Mouse (Mus musculus) lung, adult 18-20 months (tissue): ENCODE measurements around the gene Lurap1l.

Experiments used
- DNase-seq, 2 experiments: peaks; one replicate each; pipeline ENCODE4 v3.0.0; 2022; ENCODE audit warnings: mixed read lengths in 2 of 2

Gene Lurap1l

DNA sequence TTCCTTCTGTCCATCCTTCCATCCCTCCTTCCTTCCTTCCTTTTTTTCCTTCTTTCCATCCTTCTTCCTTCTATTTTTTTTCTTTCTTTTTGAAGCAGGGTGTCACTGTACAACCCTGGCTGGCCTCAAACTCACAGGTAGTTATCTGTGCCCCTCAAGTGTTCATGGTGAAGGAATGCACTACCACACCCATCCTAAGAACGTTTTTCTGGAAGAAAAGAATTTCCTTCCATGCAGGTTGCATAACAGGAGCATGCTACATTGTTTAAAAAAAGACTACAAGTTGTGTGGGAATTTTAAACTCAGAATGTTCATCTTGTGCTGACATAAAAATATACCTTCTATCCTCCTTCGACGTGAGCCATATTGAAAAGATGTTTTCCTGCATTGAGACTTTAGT, 7.4 kb downstream of the Lurap1l start:
- no peak for DNase-seq

DNA sequence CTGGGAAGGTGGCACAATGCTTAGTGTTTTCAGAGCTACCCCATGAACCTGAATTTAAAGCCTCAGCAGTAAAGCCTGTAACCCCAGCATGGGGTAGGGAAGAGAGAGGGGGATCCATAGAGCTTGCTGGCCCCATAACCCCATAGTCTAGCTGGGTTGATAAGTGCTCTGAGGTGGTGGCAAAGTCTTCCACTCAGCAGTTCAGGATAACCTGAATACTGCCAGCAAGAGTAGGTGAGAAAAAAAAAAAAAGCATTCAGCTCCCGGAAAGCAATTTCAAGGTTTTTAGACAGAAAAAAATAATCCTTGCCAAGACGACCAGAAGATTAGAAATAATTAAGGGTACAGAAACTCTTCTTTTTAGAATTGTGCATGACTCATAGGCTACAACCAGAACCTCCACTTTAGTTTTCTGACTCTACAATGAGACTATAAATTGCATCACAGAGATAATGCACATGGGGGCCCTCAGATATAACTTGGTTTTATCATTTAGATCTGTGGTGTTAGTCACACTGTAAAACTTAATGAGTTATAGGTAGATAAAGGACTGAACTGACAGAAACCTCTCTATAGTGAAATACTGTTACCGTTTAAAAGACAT, 8.2 kb downstream of the Lurap1l start:
- no peak for DNase-seq

DNA sequence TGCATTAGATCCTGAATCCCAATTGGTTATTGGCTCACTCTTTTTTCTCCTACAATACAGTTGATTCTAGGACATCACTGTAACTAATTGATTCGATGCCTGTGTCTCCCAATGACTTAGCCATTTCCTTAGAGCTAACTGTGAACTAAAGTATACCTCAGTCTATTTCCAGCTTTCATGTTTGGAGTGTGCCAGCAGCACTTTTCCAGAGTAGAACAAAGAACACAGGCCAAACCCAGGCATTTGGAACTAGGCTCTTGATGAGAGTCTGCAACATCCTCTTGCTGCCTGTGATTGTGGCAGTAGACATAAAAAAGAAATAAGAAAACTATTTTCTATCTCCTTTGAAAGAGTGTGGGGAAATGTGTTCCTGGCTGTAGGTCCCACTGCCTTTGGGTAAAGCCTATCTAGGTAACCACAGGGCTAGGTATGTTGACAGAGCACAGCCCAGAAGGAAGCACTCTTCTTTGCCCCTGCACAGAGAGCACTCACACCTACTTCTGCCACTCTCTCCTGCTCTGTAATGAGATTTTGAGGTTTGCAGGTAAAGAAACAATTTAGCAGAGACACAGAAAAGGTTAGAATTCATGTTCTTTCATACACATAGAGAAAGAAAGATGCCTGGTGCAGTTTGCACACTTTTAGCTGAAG, 8.9 kb downstream of the Lurap1l start:
- no peak for DNase-seq

DNA sequence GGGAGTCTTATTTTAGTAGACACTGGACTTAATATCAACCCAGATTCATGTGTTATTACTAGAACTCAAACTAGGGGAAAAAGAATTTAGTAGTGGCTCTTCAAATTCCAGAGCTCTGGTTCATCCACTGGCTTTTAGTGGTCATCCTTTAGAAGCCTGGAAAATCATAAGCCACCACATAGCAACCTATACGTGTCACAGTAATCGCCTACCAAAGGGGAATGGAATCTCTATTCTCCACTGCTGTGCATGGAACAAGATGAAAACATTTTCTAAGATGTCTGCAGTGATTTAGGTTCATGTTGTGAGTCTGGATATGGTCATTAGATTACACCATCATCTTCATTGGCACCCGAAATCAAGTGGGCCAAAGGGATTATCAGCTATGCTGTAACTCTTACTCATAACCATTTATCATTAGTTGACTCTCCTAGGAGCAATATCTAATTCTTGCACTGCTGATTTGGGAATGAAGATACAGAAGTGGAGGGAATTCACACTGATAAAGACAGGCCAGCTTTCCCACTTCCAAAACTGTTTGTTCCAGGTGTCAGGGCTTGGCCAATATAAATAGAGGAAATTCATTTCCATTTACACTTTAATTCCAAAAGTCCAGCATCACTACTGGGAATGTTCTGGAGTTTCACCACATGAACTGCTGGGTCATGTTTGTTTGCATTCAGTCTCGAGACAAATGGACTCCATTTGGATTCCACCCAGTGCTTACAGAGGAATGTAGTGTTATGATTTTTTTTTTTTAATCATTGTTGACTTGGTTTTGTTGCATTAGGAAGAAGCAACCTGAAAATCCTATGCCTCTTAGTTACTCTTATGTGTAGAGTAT, 11.4 kb downstream of the Lurap1l start:
- DNase-seq, result no peak

DNA sequence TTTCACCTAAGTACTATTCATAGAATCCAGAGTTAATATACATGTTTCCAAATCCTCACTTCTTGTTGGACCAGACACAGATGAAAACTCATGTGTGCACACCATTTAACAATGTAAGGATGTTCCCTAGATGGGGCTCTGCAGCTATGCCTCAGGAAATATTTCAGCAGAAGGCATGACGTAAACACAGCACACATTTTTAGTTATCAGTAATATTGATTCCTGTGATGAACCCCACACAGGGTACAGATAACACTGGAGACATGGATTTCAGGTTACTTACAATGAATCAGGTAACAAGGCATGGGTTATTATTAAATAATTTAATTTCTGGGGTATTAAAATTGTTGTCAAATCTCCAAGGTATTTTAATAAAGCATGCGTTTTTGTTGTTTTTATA, 12.2 kb downstream of the Lurap1l start:
- no peak for DNase-seq

DNA sequence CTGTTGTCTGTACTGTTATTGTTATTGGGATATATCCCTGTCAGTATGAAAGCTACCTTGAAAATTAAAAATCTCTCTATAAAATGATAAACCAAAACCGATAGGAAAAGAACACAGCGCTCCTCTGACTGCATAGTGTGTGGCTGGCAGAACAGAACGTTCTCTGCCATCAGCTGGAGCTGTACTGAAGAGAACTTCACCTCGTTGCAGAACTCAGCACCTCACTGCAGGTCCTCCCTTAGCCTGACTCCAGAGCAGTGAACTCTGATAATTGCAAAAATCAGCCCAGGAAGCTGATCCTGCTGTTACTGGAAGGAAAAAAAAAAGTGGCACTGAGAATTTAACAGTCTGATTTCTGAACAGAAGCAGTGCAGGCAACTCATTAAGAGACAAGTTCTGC, 14.4 kb downstream of the Lurap1l start:
- no peak for DNase-seq

DNA sequence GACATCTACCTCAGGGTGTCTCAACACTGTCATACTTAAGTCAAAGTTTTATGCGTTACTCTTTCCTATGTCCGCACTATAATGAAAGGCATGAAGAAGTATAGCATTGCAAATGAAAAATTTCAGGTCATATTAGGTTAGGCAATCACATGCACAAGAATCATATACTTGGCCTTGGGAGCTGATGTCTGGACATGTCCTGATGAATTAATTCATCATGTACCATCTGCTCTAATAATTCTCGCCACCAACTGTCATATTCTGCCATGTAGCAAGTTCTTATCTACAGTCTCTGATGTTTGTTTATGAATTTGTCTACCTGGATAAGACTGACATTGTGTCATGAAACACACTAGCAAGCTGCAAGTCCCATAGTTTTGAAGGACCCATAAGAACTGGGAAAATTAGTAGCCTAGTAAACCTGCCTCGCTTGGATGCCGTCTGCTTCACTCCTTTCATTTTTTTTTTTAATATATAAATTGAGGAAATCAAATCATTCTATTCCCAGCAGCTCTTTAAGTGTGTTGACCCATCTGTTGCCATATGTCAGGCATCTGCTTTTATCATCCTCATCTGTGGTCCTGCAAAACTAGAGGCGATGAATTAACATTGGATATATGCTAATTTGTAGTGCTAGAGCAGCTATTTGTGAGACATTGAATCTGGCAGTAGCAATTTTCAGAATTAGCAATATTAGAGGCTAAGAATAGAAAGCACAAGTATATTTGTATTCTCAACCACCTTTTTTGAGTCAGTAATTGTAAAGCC, 15.5 kb downstream of the Lurap1l start:
- DNase-seq, result no peak

DNA sequence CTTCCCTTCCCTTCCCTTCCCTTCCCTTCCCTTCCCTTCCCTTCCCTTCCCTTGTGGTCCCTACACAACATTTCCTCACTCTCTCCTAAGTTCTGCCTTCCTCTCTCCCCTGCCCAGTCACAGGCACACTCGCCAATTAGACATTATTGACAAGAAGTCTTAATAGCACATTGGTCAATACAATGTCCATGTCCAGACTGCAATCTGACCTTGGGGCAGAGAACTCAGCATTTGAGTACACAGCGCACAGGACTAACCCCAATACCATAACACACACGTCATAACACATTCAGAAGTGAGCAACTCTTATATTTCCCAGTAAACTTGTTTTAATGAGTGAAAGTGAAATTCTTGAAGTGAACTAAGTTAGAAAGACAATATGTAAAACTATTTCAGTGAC, 24.3 kb downstream of the Lurap1l start:
- no peak for DNase-seq

DNA sequence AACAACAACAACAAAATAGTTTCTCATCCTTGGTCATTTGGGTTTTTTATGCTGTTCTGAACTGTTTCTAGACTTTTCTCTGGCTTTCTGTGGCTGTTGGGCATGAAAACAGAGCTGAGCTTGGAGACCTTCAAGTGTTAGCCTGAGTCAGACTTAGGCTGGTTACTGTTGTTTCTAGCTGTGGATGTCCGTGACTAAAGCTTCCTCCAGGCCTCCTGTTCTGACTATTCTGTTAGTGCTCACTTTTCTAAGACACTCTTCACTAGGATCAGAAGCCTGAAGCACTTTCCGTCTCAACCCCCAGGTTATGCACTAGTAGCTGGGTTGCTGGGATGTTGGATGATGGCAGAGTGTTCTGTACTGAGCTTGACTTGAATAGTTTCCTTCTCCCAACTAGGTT, 28.7 kb downstream of the Lurap1l start:
- DNase-seq, result no peak

DNA sequence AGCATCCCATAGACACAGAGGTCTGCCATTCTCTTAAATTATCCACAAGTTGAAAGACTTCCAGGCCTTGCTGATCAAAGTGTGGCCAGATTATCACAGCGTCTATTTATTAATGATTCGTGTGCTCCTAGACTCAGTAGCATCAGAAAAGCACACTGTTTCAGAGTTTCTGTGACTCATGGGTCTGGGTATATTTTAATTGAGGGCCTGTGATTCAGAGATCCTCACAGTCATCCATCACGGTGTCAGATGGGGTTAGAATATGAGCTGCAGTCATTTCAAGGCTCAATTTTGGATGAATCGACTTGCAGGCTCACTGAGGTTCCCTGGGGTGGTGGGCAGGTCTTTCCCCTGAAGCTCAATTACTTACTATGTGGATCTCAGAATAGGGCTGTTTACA, 30.5 kb downstream of the Lurap1l start:
- no peak for DNase-seq

DNA sequence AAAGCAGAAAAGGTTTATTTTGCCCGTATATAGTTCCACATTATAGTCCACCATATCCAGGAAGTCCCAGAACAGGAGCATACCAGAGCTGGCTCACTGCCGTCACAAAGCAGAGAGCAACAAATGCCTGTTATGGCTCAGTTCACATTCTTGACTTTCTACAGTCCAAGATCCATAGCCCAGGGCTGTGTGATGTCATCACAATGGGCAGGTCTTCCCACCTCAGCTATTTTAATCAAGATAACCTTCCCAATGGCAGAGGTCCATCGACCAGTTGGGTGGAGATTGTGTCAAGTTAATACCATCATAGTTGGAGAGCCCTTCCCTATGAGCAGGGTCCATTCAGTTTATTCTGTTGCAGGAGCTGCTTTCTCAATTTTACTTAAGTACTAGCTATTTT, 31.5 kb downstream of the Lurap1l start:
- no peak for DNase-seq

DNA sequence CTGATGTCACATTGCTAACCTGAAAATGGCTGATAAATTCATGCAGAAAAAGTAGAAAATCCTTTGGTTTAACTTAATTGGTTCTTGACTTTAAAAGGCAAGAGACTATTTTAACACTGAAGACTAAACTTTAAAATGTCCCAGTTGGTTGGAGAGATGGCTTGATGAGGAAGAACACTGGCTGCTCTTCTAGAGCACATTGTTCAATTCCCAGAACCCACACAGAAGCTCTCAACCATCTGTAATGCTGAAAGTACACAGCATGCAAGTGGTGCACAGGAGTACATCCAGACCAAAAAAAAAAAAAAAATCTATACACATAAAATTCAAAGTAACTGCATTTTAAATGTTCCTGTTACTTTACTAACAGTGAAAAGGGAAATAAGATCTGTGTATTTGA, 34.2 kb downstream of the Lurap1l start:
- no peak for DNase-seq

DNA sequence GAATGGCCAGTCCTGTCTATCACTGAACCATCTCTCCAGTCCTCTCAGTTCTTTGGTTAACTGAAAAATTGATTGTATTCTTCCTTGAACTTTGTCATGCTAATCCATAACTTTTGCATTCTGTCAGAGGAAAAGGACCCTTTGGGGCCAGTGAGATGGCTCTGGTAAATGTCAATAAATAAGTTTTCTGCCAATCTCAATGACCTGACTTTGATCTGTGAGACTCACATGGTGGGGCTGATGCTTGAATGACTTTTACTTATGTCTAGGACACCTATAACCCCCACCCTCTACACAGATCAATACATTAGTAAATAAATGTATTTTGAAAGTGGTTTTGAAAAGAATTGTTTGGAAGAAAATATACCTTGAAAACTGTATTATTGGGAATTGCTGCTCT, 38.7 kb downstream of the Lurap1l start:
- DNase-seq, result no peak

DNA sequence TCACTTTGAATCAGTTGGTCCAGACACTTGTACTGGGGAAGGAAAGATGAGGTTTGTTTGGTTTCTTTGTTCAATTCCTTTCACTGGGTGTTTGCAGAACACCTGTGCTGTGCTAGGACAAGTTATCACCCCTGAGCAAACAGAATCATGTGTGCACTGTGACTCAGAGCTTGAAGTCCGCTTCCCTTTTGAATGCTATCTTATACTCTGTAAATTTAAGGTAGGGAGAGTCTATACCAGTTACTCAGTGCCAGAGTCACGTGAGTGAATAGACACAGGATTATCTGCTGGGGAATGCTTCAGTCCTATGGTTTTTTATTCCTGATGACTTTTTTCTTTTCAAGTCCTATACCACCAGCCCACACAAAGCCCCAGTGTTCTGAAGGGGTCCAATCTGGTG, 39.3 kb downstream of the Lurap1l start:
- peak; percentile 17 to 42 for DNase-seq

DNA sequence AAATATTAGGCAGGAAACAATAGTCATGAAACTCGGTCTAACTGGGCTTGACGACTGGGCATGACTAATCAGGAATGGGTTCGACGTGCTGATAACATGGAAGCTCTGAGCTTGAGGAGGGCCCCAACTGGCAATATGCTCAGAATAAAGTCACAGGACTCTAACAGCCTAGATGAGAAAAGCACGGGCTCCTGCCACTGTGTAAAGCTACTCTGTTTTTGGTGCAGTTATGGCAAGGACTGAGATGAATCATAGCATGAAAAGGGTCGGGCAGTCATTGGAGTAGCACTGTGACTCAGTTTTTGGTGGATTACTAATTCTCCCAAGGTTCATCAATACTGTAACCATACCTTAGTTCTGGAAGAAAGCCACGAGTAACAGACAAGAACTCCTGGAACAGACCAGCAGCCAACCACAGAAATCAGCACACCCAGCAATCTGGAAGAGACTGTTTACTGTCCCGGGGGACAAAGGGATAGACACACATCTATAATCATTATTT, 39.9 kb downstream of the Lurap1l start:
- no peak for DNase-seq

DNA sequence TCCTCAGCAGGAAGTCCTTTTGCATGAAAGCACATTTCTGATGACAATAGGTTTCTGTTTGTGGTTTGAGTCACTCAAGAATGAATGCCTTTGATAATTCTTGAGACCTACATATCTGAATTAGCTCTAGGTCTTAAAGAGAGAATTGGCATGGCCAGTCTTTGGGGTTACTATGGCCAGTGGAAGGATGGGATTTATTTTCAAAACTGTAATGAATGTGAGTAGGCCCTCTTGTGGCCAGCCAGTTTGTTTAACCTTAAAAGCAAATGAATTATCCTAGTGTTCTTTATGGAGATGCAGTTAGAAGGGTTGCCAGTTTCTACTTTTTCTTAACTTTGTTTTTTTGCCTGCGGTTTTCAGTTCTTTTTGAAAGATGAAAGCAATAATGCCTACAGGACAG, 42.2 kb downstream of the Lurap1l start:
- no peak for DNase-seq

DNA sequence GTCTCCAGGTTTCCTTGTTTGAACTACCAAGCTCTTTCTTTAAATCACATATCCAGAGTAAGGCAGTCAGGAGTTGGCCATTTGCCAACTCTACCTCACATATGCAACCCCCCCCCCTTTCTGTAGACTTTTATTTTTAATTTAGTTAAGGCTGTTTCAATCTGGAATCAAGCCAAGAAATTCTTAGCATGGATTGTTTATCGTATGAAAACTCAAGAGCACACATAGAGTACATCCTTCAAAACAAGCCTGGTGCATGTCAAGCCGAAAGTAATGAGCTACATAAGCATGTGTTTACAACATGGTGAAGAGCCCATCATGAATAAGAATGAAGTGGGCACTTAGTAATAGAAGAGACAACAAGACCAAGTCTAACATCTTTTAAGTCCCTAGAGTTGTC, 45.5 kb downstream of the Lurap1l start:
- DNase-seq, result no peak

DNA sequence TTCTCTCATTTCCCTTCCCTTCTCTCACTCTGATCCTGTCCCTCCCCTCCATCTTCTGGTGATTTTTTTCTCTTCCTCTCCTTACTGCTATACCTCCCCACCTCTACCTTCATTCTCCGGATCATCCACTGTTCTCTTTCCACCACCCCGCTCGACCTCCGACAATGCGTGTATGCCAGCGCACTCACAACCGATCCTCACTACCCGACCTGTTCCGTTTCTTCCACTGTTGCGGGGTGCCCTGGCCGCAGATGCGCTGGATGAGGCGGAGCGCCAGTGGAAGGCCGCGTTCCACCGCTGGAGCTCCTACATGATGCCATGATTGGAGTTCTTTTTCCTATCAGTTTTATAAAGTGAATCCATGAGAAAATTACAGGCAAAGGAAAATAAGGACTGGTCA, 57.1 kb downstream of the Lurap1l start:
- no peak for DNase-seq

DNA sequence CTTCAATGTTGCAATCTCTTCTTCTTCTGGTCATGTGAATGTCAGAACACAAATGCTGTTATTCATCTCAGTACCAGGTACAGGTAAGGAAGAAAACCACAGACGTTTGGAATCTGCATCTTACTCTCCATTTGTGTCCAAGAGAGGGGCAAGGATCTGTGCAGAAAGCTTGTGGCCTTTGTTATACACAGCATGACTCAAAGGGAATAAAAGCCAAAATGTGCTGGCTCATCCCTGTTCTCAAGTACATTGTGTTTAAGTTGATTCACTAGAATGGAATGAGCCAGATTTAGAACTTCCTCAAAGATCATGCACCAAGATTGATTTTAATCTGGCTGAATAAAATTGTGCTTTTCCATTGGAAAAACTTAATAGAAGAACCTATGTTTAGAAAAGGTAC, 61.4 kb downstream of the Lurap1l start:
- no peak for DNase-seq

DNA sequence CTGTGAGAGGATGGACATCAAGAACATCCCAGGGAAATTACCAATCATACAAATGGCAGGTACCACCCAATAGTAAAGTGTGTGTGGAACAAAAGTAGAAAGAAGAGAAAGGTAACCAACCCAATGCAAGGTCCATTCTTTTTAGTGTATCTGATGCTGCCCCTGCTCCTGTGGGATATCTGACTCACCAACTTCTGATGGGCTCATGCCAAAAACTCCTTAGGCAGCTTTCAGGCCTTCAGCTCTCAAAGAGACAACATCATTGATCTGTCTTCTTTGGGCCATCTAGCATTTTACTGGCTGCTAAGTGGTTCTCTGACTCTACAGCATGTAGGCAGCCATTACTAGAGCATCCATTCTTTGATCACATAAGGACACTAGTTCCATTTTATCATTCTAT, 63.5 kb downstream of the Lurap1l start:
- DNase-seq, result no peak

DNA sequence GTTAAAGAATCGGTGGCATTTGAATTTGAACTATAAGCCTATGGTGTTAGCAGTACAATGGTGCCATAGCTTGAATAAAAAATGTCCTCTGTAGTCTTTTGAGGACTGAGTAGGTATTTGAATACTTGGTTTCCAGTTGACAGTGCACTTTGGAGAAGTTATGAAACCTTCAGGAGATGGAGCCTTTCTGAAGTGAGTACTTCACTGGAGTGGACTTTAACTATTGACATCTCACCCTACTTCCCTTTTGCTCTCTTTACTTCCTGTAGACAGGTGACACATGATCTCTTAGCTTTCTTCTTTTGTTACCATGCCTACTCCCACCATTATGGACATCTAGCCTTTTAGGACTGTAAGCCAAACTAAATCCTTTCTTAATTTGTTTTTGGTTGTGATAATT, 80.4 kb downstream of the Lurap1l start:
- no peak for DNase-seq

DNA sequence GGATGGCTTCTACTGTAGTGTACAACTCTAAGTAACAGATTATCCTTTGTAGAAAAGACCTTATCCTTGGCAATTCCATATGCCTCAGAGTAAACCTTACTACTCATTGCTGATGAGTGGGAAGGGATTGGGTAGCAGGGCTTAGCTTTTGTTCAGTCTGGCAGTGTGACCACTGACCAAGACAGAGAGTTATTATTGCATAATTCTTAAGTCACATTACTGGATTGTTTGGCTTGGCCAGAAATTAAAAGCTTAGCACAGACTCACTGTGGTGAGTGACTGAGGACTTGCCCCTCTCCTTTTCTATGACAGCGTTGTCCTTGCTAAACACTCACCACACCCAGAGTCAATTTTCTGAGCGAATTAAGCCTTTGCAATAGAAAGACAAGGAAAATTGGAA, 93.1 kb downstream of the Lurap1l start:
- peak in 1 of 2 experiments; percentile 14 for DNase-seq
